Mouse (Mus musculus) myocyte (in vitro differentiated cells): ENCODE results near the gene Gm37240.

ENCODE experiments used
- MAX ChIP-seq: IDR thresholded peaks from one replicate; pipeline ENCODE4 v1.6.1; 2011; ENCODE audit warnings: low read depth, mild to moderate bottlenecking, control low read depth
- MYOG ChIP-seq, 3 experiments: IDR thresholded peaks; one replicate each; pipeline ENCODE4 v1.6.1; 2011; ENCODE audit warnings: control low read depth in 2 of 3, low read depth in 2 of 3, mild to moderate bottlenecking in 2 of 3; ENCODE audit not compliant: insufficient read length in 2 of 3, control insufficient read depth in 1 of 3, insufficient read depth in 1 of 3
- POLR2A ChIP-seq: IDR thresholded peaks from one replicate; pipeline ENCODE4 v1.6.1; 2011; ENCODE audit warnings: low read depth, mild to moderate bottlenecking, control low read depth, moderate library complexity; ENCODE audit not compliant: insufficient read length
- TCF12 ChIP-seq: IDR thresholded peaks from one replicate; pipeline ENCODE4 v1.6.1; 2011; ENCODE audit warnings: mild to moderate bottlenecking, control low read depth; ENCODE audit not compliant: poor library complexity, insufficient read depth, severe bottlenecking
- USF1 ChIP-seq: IDR thresholded peaks from one replicate; pipeline ENCODE4 v1.6.1; 2011; ENCODE audit warnings: low read depth, mild to moderate bottlenecking, control low read depth, moderate library complexity

DNA sequence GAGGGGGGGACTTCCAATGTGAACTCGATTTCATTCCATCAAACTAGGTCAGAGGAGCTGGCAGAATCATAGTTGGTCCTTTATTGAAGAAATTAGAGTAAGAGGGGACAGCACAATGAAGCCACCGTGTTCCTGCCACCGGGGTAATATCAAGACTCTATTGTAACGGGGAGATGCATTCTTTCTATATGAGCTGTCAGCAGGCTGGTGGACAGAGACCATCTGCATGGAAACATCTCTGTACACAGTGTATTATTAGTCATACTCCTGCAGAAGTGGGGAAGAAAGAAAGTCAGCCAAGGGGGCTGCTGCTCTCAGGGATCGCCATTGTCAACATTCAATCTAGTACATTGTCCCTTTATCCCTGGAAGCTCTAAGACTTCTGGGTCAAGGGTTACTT is 665.3 kb downstream of the Gm37240 start:
- TF ChIP-seq TCF12 = no peak
- no peak for TF ChIP-seq POLR2A
- no peak for TF ChIP-seq MYOG (IDR thresholded peaks at IDR 0.05; ENCODE audit: control insufficient read depth in 1 of 3, insufficient read depth in 1 of 3, insufficient read length in 2 of 3, low read depth in 2 of 3)
- no peak for TF ChIP-seq MAX
- no peak for TF ChIP-seq USF1
